Comparison of ENCODE assay signal across 8 mouse cellular contexts in the genomic region with DNA sequence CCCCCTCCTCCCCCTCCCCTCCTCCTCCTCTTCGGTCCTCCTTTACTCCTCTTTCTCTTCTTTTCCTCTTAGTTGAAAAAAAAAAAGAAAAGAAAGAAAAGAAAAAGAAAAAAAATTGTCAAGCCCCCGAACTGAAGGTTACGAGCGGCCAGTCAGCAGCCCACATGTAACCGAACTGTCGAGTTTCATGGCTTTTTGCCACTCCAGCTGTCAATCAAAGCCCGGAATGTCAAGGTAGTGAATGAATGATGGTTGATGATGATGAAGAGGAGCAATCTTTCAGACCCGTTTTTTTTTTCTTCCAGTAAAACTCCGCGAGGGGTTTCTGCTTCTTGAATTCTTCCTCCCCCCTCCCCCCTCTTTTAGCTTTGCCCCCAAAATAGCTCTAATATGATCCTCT. TPM values are rescaled to one million over a fixed set of nuclear protein-coding genes. Genes with fewer than 3 reads are reported as not detected.
A peak's percentile ranks its signal among the peaks of the same experiment; 100 is the strongest.
DNase-seq lines count a peak whose midpoint lies in the region; ATAC-seq and TF ChIP-seq lines count a peak whose summit lies in the region.

No protein-coding gene starts in this region.

- ATAC-seq in lung, embryonic 14.5 days (ENCODE audit: insufficient read depth) = no peak
- ATAC-seq in embryonic facial prominence, embryonic 15.5 days (ENCODE audit: insufficient number of reproducible peaks, low FRiP score, low TSS enrichment, low read depth) = no peak
- ATAC-seq in intestine, embryonic 15.5 days = no peak
- ATAC-seq in midbrain, embryonic 11.5 days (ENCODE audit: low FRiP score) = no peak
- no peak for ATAC-seq in CD4-positive, CD25-positive, alpha-beta regulatory T cell, adult 4 months

- H3K4me3 ChIP-seq in lung, embryonic 14.5 days (ENCODE audit: low read depth, low read length) = peak overlapping the region; percentile 70
- peak overlapping the region; percentile 63 for H3K4me3 ChIP-seq in embryonic facial prominence, embryonic 15.5 days (replicated peaks)
- H3K4me3 ChIP-seq in intestine, embryonic 15.5 days (replicated peaks) = peak overlapping the region; percentile 62
- peak overlapping the region; percentile 81 for H3K4me3 ChIP-seq in midbrain, embryonic 11.5 days (ENCODE audit: low read depth, low read length)

- peak overlapping the region; percentile 87 for H3K9ac ChIP-seq in lung, embryonic 14.5 days
- H3K9ac ChIP-seq in embryonic facial prominence, embryonic 15.5 days = peak overlapping the region; percentile 50
- H3K9ac ChIP-seq in intestine, embryonic 15.5 days = peak overlapping the region; percentile 90
- peak overlapping the region; percentile 96 for H3K9ac ChIP-seq in midbrain, embryonic 11.5 days (ENCODE audit: low read length)

- H3K9me3 ChIP-seq in lung, embryonic 14.5 days (ENCODE audit: low read depth, low read length) = no peaks in the 10 kb centered on the region
- H3K9me3 ChIP-seq in embryonic facial prominence, embryonic 15.5 days (replicated peaks) = no peaks in the 10 kb centered on the region
- H3K9me3 ChIP-seq in intestine, embryonic 15.5 days = no peaks in the 10 kb centered on the region
- no peaks in the 10 kb centered on the region for H3K9me3 ChIP-seq in midbrain, embryonic 11.5 days (ENCODE audit: control insufficient read depth, low read length)

- no peaks in the 10 kb centered on the region for H3K36me3 ChIP-seq in lung, embryonic 14.5 days (ENCODE audit: insufficient read depth)
- H3K36me3 ChIP-seq in embryonic facial prominence, embryonic 15.5 days = no peaks in the 10 kb centered on the region
- H3K36me3 ChIP-seq in intestine, embryonic 15.5 days = no peaks in the 10 kb centered on the region
- no peaks in the 10 kb centered on the region for H3K36me3 ChIP-seq in midbrain, embryonic 11.5 days (ENCODE audit: control insufficient read depth, insufficient read depth, low read length)

- no peak for TF ChIP-seq CTCF in lung, embryonic 14.5 days (IDR thresholded peaks at IDR 0.05; ENCODE audit: low read depth)

- peak overlapping the region; percentile 83 for H3K4me2 ChIP-seq in lung, embryonic 14.5 days
- H3K4me2 ChIP-seq in embryonic facial prominence, embryonic 15.5 days (replicated peaks) = peak overlapping the region; percentile 72
- H3K4me2 ChIP-seq in intestine, embryonic 15.5 days (replicated peaks) = peak overlapping the region; percentile 77
- peak overlapping the region; percentile 81 for H3K4me2 ChIP-seq in midbrain, embryonic 11.5 days

- H3K27ac ChIP-seq in lung, embryonic 14.5 days (ENCODE audit: low read depth) = peak overlapping the region; percentile 96
- H3K27ac ChIP-seq in embryonic facial prominence, embryonic 15.5 days (replicated peaks) = peak overlapping the region; percentile 94
- H3K27ac ChIP-seq in intestine, embryonic 15.5 days = peak overlapping the region; percentile 95
- H3K27ac ChIP-seq in midbrain, embryonic 11.5 days (ENCODE audit: low read depth, low read length) = peak overlapping the region; percentile 91

- peaks cover 11% of the 10 kb centered on the region; the same call in 1 of the 2 replicates for H3K27me3 ChIP-seq in lung, embryonic 14.5 days (ENCODE audit: insufficient read depth, low read length)
- H3K27me3 ChIP-seq in embryonic facial prominence, embryonic 15.5 days = peaks cover 6% of the 10 kb centered on the region; the same call in 1 of the 2 replicates
- peaks cover 6% of the 10 kb centered on the region; the same call in 1 of the 2 replicates for H3K27me3 ChIP-seq in intestine, embryonic 15.5 days (replicated peaks)
- H3K27me3 ChIP-seq in midbrain, embryonic 11.5 days (ENCODE audit: control insufficient read depth, insufficient read depth, low read length) = peaks cover 9% of the 10 kb centered on the region; the same call in 1 of the 2 replicates

- peaks cover 4% of the 10 kb centered on the region; the same call in 1 of the 2 replicates for H3K4me1 ChIP-seq in lung, embryonic 14.5 days (ENCODE audit: insufficient read depth)
- H3K4me1 ChIP-seq in embryonic facial prominence, embryonic 15.5 days = peaks cover 33% of the 10 kb centered on the region
- H3K4me1 ChIP-seq in intestine, embryonic 15.5 days (replicated peaks) = no peaks in the 10 kb centered on the region
- peaks cover 14% of the 10 kb centered on the region for H3K4me1 ChIP-seq in midbrain, embryonic 11.5 days (ENCODE audit: control insufficient read depth, insufficient read depth, low read length)

- WGBS in lung, embryonic 14.5 days = 1% methylated on average over 10 of the region's 10 CpGs
- WGBS in embryonic facial prominence, embryonic 15.5 days = under 1% methylated on average over 10 of the region's 10 CpGs
- WGBS in intestine, embryonic 15.5 days = 1% methylated on average over 10 of the region's 10 CpGs
- WGBS in midbrain, embryonic 11.5 days = under 1% methylated on average over 10 of the region's 10 CpGs

- peak; percentile 80 for DNase-seq in lung, embryonic 14.5 days
- no peak for DNase-seq in lung, postnatal 25 days (ENCODE audit: low spot score)
- no peak for DNase-seq in midbrain, embryonic 11.5 days (ENCODE audit: low spot score, missing footprints)
- no peak for DNase-seq in right cerebral cortex, adult 18-20 months
- DNase-seq in layer of hippocampus, postnatal 36 days = no peak

RNA-seq across cellular contexts. Expression of a gene that starts 0.6 kb away (rescaled TPM):
- 31.4 and 33.1 TPM in 2 replicates for polyA plus RNA-seq in lung, embryonic 14.5 days (2014; fragmentation: Nextera tagmentation; extraction: Ambion mirVana)
- 33.4 and 36.4 TPM in 2 replicates for polyA plus RNA-seq in embryonic facial prominence, embryonic 15.5 days (2015; fragmentation: Nextera tagmentation; extraction: Ambion mirVana)
- 39.9 and 41.5 TPM in 2 replicates for polyA plus RNA-seq in intestine, embryonic 15.5 days (2015; fragmentation: Nextera tagmentation; extraction: Ambion mirVana)
- 52.2 and 56.5 TPM in 2 replicates for polyA plus RNA-seq in midbrain, embryonic 11.5 days (2014; fragmentation: Nextera tagmentation; extraction: Ambion mirVana)
- not detected for polyA plus RNA-seq in CD4-positive, CD25-positive, alpha-beta regulatory T cell, adult 4 months (2017; shearing (Covaris generic))
- 10 to 100 TPM; 39.2 to 43.8 TPM for total RNA-seq in layer of hippocampus, postnatal 36 days (2021)

Comparison
In these comparisons a context has a peak if more than half of its experiments do, and no peak if none do; other contexts are left out.
1. RNA of a gene that starts 0.6 kb away (polyA plus RNA-seq): 52.2 to 56.5 TPM in midbrain, embryonic 11.5 days, 39.9 to 41.5 TPM in intestine, embryonic 15.5 days, 33.4 to 36.4 TPM in embryonic facial prominence, embryonic 15.5 days and 31.4 to 33.1 TPM in lung, embryonic 14.5 days; not detected in CD4-positive, CD25-positive, alpha-beta regulatory T cell, adult 4 months; every median in the first group is over 10 times any median in the second.
2. Peak in every context shown above with its lines, with median percentiles within 50 percentile points of each other: H3K27ac ChIP-seq, H3K4me2 ChIP-seq, H3K4me3 ChIP-seq and H3K9ac ChIP-seq.